Mouse (Mus musculus) cerebellum, postnatal 14 days (tissue): ENCODE measurements around the gene Gm17657.

Experiments
- DNase-seq, 2 experiments: peaks; one replicate each; pipeline ENCODE4 v3.0.0; 2021; ENCODE audit warnings: mixed read lengths in 2 of 2

The Gm17657 gene

DNA sequence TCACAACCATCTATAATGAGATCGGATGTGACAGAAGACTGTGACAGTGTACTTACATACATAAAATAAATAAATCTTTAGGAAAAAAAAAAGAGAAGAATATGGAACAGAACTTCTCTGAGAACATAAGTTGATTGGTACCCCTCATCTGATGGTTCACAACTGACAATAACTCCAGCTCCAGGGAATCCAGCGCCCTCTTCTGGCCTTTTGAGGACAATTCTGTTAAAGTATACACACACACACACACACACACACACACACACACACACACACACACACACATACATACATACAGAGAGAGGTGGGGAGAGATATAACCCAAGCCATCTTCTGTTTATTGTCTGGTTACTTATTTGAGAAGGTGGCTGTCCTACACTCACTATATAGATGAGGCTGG is 65.0 kb downstream of the Gm17657 start:
- DNase-seq: no peak

DNA sequence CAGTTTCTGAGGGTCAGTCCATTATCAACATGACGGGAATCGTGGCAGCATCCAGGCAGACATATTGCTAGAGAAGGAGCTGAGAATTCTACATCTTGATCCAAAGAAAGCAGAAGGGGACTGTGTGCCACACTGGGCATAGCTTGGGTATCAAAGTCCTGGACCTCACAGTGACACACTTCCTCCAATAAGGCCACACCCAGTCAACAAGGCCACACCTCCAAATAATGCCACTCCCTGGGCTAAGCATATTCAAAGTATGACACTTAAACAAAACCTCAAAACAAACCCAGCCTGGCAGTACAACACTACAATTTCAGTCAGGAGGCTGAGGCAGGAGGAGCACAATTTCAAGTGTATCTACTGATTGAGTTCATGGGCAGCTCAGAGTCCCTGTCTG is 66.2 kb downstream of the Gm17657 start:
- DNase-seq: no peak

DNA sequence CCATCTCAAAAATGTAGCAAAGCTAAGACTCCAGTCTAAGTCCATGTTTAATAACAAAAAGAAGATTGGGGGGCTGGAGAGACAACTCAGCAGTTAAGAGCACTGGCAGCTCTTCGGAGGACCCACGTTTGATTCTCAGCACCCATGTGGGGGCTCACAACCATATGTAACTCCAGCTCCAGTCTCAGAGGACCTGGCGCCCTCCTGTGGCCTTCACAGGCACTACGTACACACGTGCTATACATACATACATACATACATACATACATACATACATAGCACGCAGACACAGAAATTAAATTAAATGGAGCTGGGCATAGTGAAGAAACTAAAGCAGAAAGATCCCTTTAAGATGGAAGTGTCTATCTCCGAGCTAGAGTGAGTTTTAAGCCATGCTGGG is 66.8 kb downstream of the Gm17657 start:
- no peak for DNase-seq

DNA sequence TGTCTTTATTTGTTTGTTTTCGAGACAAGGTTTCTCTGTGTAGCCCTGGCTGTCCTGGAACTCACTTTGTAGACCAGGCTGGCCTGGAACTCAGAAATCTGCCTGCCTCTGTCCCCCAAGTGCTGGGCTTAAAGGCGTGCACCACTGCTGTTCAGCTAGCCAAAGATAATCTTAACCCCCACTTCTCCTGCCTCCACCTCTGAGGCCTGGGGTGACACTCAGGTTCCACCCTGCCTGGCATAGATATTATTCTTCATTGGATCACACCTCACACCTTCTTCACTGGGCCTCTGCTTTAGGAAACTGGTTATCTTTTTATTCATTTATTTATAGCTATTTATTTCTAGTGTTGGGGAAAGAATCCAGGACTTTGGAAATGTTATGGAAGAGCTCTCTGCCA is 69.2 kb downstream of the Gm17657 start:
- DNase-seq: no peak

DNA sequence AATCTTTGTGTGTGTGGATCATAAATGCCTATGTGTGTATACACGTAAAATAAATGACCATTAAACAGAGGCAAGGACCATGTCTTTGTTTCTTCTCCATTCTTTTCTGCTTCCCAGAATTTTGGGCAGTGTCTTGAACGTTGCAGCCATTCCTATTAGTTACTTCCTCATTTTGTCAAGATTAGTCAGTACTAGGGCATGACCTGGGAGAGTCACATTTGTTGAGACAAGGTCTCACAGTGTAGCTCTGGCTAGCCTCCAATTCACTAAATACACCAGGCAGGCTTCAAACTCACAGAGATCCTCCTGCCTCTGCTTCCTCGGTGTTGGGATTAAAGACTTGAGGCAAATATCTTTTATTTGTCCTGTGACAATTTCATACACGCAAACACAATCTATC is 71.2 kb downstream of the Gm17657 start:
- no peak for DNase-seq

DNA sequence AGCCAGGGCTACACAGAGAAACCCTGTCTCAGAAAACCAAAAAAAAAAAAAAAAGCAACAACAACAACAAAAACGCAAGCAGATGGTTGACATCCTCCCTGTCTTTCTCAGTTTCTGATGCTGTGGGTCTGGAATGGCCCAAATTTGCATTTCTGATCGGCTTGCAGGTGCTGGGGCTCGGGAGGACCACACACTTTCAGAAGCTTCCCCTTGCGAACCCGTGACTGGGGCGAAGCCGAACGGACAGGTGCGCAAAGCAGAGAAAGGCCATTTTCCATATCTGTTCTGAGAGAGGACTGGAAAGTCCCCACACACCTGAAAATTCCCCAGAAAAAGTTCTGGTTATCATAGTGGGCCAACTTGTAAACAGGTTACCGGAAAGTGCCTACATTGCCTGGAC is 72.1 kb downstream of the Gm17657 start:
- DNase-seq: no peak

DNA sequence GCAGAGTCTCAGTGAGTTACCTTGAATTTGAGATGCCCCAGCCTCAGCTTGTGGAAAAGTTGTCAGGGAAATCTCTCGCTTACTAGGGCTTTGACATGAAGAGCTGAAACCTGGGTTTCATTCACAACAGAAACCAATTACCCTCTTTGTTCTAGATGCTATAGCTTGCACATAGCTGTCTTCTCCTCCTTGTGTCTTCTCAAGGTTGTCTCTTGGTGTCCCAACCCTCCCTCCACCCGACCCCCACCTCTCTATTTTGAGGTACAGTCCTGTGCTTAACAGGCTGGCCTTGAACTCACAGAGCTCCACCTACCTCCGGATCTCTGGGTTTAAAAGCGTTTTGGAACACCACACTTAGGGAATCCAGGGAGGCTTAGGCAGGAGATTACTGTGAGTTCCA is 73.0 kb downstream of the Gm17657 start:
- DNase-seq: no peak

DNA sequence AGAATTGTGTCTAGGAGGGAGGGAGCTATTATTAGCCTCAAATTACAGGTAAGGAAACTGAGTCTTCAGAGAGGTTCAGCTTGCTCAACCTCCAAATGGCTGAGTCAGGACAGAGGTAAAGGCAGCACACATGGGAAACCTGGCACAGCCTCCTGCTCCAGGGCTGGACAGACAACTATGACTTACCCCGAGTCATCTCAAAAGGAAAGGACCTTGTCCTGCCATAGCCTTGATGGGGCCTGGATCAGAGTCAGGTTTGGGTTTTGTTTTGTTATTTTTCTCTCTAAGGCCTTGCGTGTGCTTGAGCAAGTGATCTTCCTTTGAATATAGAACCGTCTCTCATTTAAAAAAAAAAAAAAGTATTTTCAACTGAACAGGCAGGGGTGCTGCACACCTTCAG is 74.3 kb downstream of the Gm17657 start:
- no peak for DNase-seq

DNA sequence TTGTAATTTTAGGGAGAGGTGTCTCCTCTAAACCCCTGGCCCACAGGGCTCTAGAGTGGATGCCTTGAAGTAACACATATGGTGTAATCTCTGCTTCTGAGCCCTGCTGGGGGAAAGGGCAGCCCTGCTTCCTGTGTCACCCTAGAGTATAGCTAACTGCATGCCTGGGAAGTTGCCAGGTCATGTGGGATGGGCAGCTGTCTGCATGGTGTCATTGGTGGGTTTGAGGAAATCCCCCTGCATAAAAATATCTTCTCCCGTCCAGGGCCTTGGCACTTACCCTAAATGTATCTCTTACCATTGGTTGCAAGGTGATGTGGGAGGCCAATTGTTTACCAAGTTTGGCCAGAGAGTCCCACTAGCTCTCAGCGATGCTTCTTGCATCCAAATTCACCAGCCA is 75.4 kb downstream of the Gm17657 start:
- no peak for DNase-seq

DNA sequence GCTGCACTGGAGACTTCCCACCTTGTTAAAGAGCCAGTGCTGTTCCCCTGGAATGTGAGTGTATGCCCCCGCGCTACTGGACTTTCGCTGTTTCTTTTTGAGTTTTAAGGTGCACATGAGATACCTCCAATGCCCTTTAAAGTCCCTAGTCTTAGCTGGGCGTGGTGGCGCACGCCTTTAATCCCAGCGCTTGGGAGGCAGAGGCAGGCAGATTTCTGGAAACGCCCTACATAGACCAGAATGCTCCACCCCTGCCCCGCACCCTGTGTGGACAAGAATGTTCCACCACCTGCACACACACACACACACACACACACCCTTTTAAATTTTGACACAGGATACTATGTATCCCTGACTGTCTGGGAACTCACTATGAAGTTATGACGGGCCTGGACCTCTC is 76.0 kb downstream of the Gm17657 start:
- no peak for DNase-seq
